Mouse (Mus musculus) forebrain, postnatal 0 days (tissue): ENCODE measurements around the gene Slc9a9. TPM values are rescaled to one million over a fixed set of nuclear protein-coding genes. Genes with fewer than 3 reads are reported as not detected.
A peak's percentile ranks its signal among the peaks of the same experiment; 100 is the strongest.

Experiments used
- ATAC-seq: fragments of 200-750 bp; cut with Nextera tagmentation; 2 replicates; pipeline ENCODE4 v1.8.0; 2017; ENCODE audit warnings: mild to moderate bottlenecking, moderate library complexity
- DNase-seq: peaks from one replicate; pipeline ENCODE4 v3.0.0-alpha.2; 2015
- H3K27ac ChIP-seq: fragments of 300-500 bp; sonication (generic); 2 replicates; pipeline ENCODE4 v1.5.1; 2014; ENCODE audit warnings: low read depth, mild to moderate bottlenecking, antibody characterized with exemption, low read length, moderate library complexity, mixed read lengths
- H3K27me3 ChIP-seq: fragments of 300-500 bp; sonication (generic); 2 replicates; pipeline ENCODE4 v1.6.1; 2014; ENCODE audit warnings: mild to moderate bottlenecking, low read length, mixed read lengths; ENCODE audit not compliant: insufficient read depth
- H3K36me3 ChIP-seq: fragments of 300-500 bp; sonication (generic); 2 replicates; pipeline ENCODE4 v1.6.1; 2014; ENCODE audit warnings: mild to moderate bottlenecking, moderate library complexity; ENCODE audit not compliant: insufficient read depth
- H3K4me1 ChIP-seq: fragments of 300-500 bp; sonication (generic); 2 replicates; pipeline ENCODE4 v1.6.1; 2014; ENCODE audit warnings: antibody characterized with exemption; ENCODE audit not compliant: insufficient read depth
- H3K4me2 ChIP-seq: fragments of 300-500 bp; sonication (generic); 2 replicates; pipeline ENCODE4 v1.6.1; 2014; ENCODE audit warnings: low read depth, mild to moderate bottlenecking, moderate library complexity
- H3K4me3 ChIP-seq: fragments of 300-500 bp; sonication (generic); 2 replicates; pipeline ENCODE4 v1.5.1; 2014; ENCODE audit warnings: low read depth, low read length, mixed read lengths
- H3K9ac ChIP-seq: fragments of 300-500 bp; sonication (generic); 2 replicates; pipeline ENCODE4 v1.6.1; 2014; ENCODE audit warnings: mild to moderate bottlenecking
- H3K9me3 ChIP-seq: fragments of 300-500 bp; sonication (generic); 2 replicates; pipeline ENCODE4 v1.6.1; 2016; ENCODE audit warnings: low read length
- CTCF ChIP-seq: sonication (generic); IDR thresholded peaks from 2 replicates; pipeline ENCODE4 v1.5.1; 2016; ENCODE audit warnings: antibody characterized with exemption, control low read depth, low read depth
- WGBS: fragments of 180-500 bp; shearing (Covaris S2); extraction: QIAGEN DNeasy Blood & Tissue Kit; methylation state at CpG from one replicate; pipeline ENCODE4 v1.1.7; 2014; 5-methylcytosine and 5-hydroxymethylcytosine counted together
- polyA plus RNA-seq: library from polyadenylated mRNA; unstranded; fragments of >200 nt; fragmentation: Nextera tagmentation; extraction: Ambion mirVana; gene quantifications from 2 replicates; pipeline ENCODE4 v1.2.1, GENCODE M21; 2015
- total RNA-seq: library from RNA; depleted of rRNA; stranded (reverse); fragments of >200 nt; gene quantifications from 2 replicates; pipeline ENCODE4 v1.2.3, GENCODE M21; 2014

Slc9a9 gene
- total and polyA plus RNA-seq, 2 experiments from 2014 or later: 4.8 to 6.7 TPM

- 70% methylated on average over 5 of the region's 5 CpGs for WGBS
- ATAC-seq: no peak
- H3K4me3 ChIP-seq: no peak overlapping the region
- no peak for TF ChIP-seq CTCF
- H3K36me3 ChIP-seq: no peaks in the 10 kb centered on the region
- no peak for DNase-seq
- H3K9me3 ChIP-seq: no peaks in the 10 kb centered on the region
- H3K27me3 ChIP-seq: no peaks in the 10 kb centered on the region
- H3K9ac ChIP-seq: no peak overlapping the region
- no peak overlapping the region for H3K4me2 ChIP-seq
- no peak overlapping the region for H3K27ac ChIP-seq
- no peaks in the 10 kb centered on the region for H3K4me1 ChIP-seq
Observed at GRCm38 (mm10) chr9:95194158-95194557, 524.4 kb downstream of the Slc9a9 start.

GRCm38 (mm10) chr9:95207661-95208060 lies 538.0 kb downstream of the Slc9a9 start:
- no peaks in the 10 kb centered on the region for H3K4me1 ChIP-seq
- no peak overlapping the region for H3K4me3 ChIP-seq
- H3K4me2 ChIP-seq: no peak overlapping the region
- no peaks in the 10 kb centered on the region for H3K9me3 ChIP-seq
- H3K36me3 ChIP-seq: no peaks in the 10 kb centered on the region
- DNase-seq (no peak), ATAC-seq (no peak)
- no peak for TF ChIP-seq CTCF
- H3K9ac ChIP-seq: no peak overlapping the region
- WGBS: 59% methylated on average over 7 of the region's 7 CpGs
- H3K27ac ChIP-seq: no peak overlapping the region
- H3K27me3 ChIP-seq: no peaks in the 10 kb centered on the region

- no peaks in the 10 kb centered on the region for H3K36me3 ChIP-seq
- no peak for ATAC-seq
- H3K27ac ChIP-seq: no peak overlapping the region
- no peak overlapping the region for H3K4me2 ChIP-seq
- no peaks in the 10 kb centered on the region for H3K9me3 ChIP-seq
- no peaks in the 10 kb centered on the region for H3K4me1 ChIP-seq
- no peak overlapping the region for H3K9ac ChIP-seq
- 88% methylated on average over 4 of the region's 4 CpGs for WGBS
- no peak for DNase-seq
- H3K27me3 ChIP-seq: no peaks in the 10 kb centered on the region
- no peak overlapping the region for H3K4me3 ChIP-seq
- TF ChIP-seq CTCF: no peak
Observed at GRCm38 (mm10) chr9:95208681-95209080, 539.0 kb downstream of the Slc9a9 start.

- Histone ChIP-seq H3K9me3 (no peaks in the 10 kb centered on the region), H3K4me2 (no peak overlapping the region), H3K4me3 (no peak overlapping the region), H3K27me3 (no peaks in the 10 kb centered on the region), H3K9ac (no peak overlapping the region), H3K27ac (no peak overlapping the region), H3K36me3 (no peaks in the 10 kb centered on the region), H3K4me1 (no peaks in the 10 kb centered on the region)
- no peak for DNase-seq
- no peak for TF ChIP-seq CTCF
- ATAC-seq: no peak
- WGBS: 79% methylated on average over 3 of the region's 3 CpGs
Observed at GRCm38 (mm10) chr9:95220009-95220408, 550.3 kb downstream of the Slc9a9 start.

GRCm38 (mm10) chr9:95221310-95221709 lies 551.6 kb downstream of the Slc9a9 start:
- Histone ChIP-seq H3K4me1 (no peaks in the 10 kb centered on the region), H3K36me3 (no peaks in the 10 kb centered on the region)
- no peak for ATAC-seq

GRCm38 (mm10) chr9:95226986-95227385 lies 557.3 kb downstream of the Slc9a9 start:
- TF ChIP-seq CTCF: no peak
- no peak overlapping the region for H3K9ac ChIP-seq

More at GRCm38 (mm10) chr9:95221310-95221709, 551.6 kb downstream of the Slc9a9 start:
- H3K27ac ChIP-seq: no peak overlapping the region
- no peak for TF ChIP-seq CTCF
- H3K9ac ChIP-seq: no peak overlapping the region
- WGBS: 90% methylated on average over 5 of the region's 5 CpGs
- DNase-seq: no peak
- no peak overlapping the region for H3K4me3 ChIP-seq
- H3K9me3 ChIP-seq: no peaks in the 10 kb centered on the region
- no peaks in the 10 kb centered on the region for H3K27me3 ChIP-seq
- H3K4me2 ChIP-seq: no peak overlapping the region

GRCm38 (mm10) chr9:95228123-95228522 lies 558.4 kb downstream of the Slc9a9 start:
- DNase-seq (peak; percentile 11), ATAC-seq (no peak)
- Histone ChIP-seq H3K9ac (no peak overlapping the region), H3K9me3 (no peaks in the 10 kb centered on the region), H3K4me2 (no peak overlapping the region), H3K4me1 (no peaks in the 10 kb centered on the region), H3K27me3 (no peaks in the 10 kb centered on the region), H3K36me3 (no peaks in the 10 kb centered on the region), H3K27ac (no peak overlapping the region), H3K4me3 (no peak overlapping the region)
- 87% methylated on average over 1 of the region's 1 CpGs for WGBS
- TF ChIP-seq CTCF: no peak

More at GRCm38 (mm10) chr9:95226986-95227385, 557.3 kb downstream of the Slc9a9 start:
- H3K4me3 ChIP-seq: no peak overlapping the region
- 69% methylated on average over 4 of the region's 4 CpGs for whole genome bisulfite sequencing
- H3K4me2 ChIP-seq: no peak overlapping the region
- H3K4me1 ChIP-seq: no peaks in the 10 kb centered on the region
- no peaks in the 10 kb centered on the region for H3K9me3 ChIP-seq
- no peak for ATAC-seq
- DNase-seq: no peak
- no peak overlapping the region for H3K27ac ChIP-seq
- H3K36me3 ChIP-seq: no peaks in the 10 kb centered on the region
- H3K27me3 ChIP-seq: no peaks in the 10 kb centered on the region

- 82% methylated on average over 2 of the region's 2 CpGs for WGBS
- H3K9me3 ChIP-seq: no peaks in the 10 kb centered on the region
Observed at GRCm38 (mm10) chr9:95229147-95229546, 559.4 kb downstream of the Slc9a9 start.

More at GRCm38 (mm10) chr9:95229147-95229546, 559.4 kb downstream of the Slc9a9 start:
- ATAC-seq: no peak
- Histone ChIP-seq H3K4me1 (no peaks in the 10 kb centered on the region), H3K4me3 (no peak overlapping the region), H3K4me2 (no peak overlapping the region), H3K27me3 (no peaks in the 10 kb centered on the region), H3K36me3 (no peaks in the 10 kb centered on the region), H3K27ac (no peak overlapping the region), H3K9ac (no peak overlapping the region)
- no peak for DNase-seq
- no peak for TF ChIP-seq CTCF
